Mouse (Mus musculus): Measurements from ENCODE around the gene Igfbpl1. TPM values are rescaled to one million over a fixed set of nuclear protein-coding genes. Genes with fewer than 3 reads are reported as not detected.

The Igfbpl1 gene
- total RNA-seq, 2 experiments from 2014 or later, result not detected

DNA sequence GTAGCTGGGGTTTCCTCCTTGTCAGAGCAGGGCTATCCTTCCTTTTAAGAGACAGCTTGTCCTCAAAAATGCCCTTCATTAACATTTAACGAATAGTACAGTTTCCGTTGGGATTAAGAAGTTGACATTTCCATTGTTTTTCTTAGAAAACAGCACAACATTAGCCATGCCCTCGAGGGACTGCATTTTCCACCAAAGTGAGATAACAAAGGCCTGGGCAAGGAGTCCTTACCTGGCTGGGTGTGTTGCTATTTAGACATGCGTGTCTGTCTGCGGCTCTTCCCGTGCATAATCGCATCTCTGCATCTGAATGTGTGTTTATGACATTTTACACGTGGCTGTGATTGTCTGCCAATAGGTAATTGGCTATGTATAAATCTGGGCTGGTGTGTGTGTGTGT, 55.5 kb downstream of the Igfbpl1 start:
- DNase-seq, result no peak

- DNase-seq, result no peak
Observed at GRCm38 (mm10) chr4:45770638-45771033, 56.1 kb downstream of the Igfbpl1 start.

- DNase-seq, result peak; percentile 25 to 31
Observed at GRCm38 (mm10) chr4:45769791-45770637, 56.7 kb downstream of the Igfbpl1 start.

GRCm38 (mm10) chr4:45769141-45769540, 57.6 kb downstream of the Igfbpl1 start:
- DNase-seq, result peak; percentile 62 to 64

- peak; percentile 48 to 52 for DNase-seq
Observed at GRCm38 (mm10) chr4:45767891-45768558, 58.7 kb downstream of the Igfbpl1 start.

- DNase-seq, result no peak
Observed at GRCm38 (mm10) chr4:45766774-45767173, 59.9 kb downstream of the Igfbpl1 start.

DNA sequence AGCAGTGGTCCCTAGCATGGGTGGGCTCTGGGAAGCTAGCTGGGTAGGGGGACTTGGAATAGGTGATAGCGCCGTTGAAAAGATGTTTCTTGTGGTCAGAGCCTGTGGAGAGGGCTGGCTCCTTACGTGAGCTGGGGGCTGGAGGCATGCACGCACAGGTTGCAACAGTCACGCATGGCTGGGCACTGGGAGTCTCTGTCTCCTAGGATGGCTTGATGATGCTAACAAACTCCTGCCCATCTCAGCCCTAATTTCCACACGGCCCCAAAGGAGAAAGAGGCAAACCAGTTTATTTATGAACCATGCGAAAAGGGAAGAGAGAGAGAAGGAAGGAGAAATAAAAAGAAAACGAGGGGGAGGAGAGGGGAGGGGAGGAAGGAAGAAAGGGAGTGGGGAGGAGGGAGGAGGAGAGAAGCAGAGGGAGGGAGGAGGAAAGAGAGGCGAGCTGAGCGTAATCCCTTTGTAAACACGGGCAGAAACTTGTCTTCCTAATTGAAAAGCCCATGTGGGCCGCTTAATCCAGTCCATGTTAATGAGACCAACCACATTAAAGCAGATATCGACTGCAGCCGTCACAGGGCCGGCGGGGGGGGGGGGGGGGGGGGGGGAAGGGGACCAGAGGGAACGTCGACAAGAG, 61.0 kb downstream of the Igfbpl1 start:
- no peak for DNase-seq

DNA sequence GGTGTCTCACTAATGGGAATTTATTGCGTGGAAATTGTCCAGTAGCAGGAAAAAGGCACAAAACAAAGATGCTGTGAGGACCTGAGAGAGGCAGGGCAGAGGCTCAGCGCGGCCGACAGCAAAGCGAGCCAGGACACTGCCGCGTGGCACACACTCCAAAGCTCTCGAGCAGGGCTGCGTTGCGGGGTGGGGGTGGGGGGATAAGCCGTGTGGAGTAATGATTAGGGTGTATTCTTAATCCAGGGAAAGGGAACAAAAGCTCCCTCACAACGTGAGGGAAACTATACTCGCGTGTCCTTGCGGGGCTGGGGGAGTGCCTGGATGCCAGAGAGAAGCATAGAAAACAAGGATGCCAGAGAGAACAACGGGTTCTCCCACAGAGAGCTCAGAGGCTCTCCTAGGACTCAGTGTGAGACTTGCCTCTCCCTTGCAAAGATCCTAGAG, 61.6 kb downstream of the Igfbpl1 start:
- DNase-seq, result no peak

GRCm38 (mm10) chr4:45764141-45764494, 62.6 kb downstream of the Igfbpl1 start:
- DNase-seq, result no peak

GRCm38 (mm10) chr4:45763288-45764140, 63.2 kb downstream of the Igfbpl1 start:
- peak in 1 of 2 experiments; percentile 16 for DNase-seq

GRCm38 (mm10) chr4:45762600-45762999, 64.1 kb downstream of the Igfbpl1 start:
- DNase-seq, result no peak

Other genes with a start within 250 kb of the Igfbpl1 start
- 10 to 100 TPM; 20.2 to 34.4 TPM for gene Aldh1b1, start 27.9 kb downstream of the Igfbpl1 start, total RNA-seq (2021)
- under 1 TPM; 0.13 to 0.43 TPM for gene Stra6l, start 21.7 kb upstream of the Igfbpl1 start, total RNA-seq (2021)
- under 1 TPM; 0.13 to 0.23 TPM for gene Ccdc180, start 63.4 kb upstream of the Igfbpl1 start, total RNA-seq (2021)
- 10 to 100 TPM; 28.5 to 32.3 TPM for gene Tdrd7, start 138.4 kb upstream of the Igfbpl1 start, total RNA-seq (2021)
- 1 to 10 TPM; 2.0 to 6.6 TPM for gene Tmod1, start 212.0 kb upstream of the Igfbpl1 start, total RNA-seq (2021)

All from adrenal gland, postnatal 36 days (tissue).